Mouse (Mus musculus): Measurements from ENCODE around the gene Rap2a. TPM values are rescaled to one million over a fixed set of nuclear protein-coding genes. Genes with fewer than 3 reads are reported as not detected.

The Rap2a gene
- polyA plus RNA-seq, 1 experiment from 2014 or later = 48.4 TPM

- Histone ChIP-seq H3K36me3 (ENCODE audit: insufficient read depth, low read length) (no peaks in the 10 kb centered on the region), H3K9me3 (ENCODE audit: low read length) (no peaks in the 10 kb centered on the region), H3K4me1 (ENCODE audit: insufficient read depth, low read depth, low read length) (no peaks in the 10 kb centered on the region), H3K4me2 (replicated peaks; ENCODE audit: low read depth, low read length) (no peak overlapping the region), H3K9ac (replicated peaks; ENCODE audit: low read depth) (no peak overlapping the region), H3K4me3 (ENCODE audit: low read depth, low read length) (no peak overlapping the region), H3K27ac (ENCODE audit: low read length) (peak overlapping the region; percentile 28; the same call in 1 of the 2 replicates), H3K27me3 (replicated peaks; ENCODE audit: insufficient read depth, low read length) (no peaks in the 10 kb centered on the region)
- WGBS = 62% methylated on average over 3 of the region's 3 CpGs
- peak; percentile 81 for DNase-seq (ENCODE audit: low spot score)
- TF ChIP-seq CTCF (IDR thresholded peaks at IDR 0.05) (no peak), EP300 (IDR thresholded peaks at IDR 0.05) (no peak)
- peak; percentile 21; the same call in 1 of the 2 replicates for ATAC-seq
Measured at GRCm38 (mm10) chr14:120535924-120536323, 57.7 kb downstream of the Rap2a start.

DNA sequence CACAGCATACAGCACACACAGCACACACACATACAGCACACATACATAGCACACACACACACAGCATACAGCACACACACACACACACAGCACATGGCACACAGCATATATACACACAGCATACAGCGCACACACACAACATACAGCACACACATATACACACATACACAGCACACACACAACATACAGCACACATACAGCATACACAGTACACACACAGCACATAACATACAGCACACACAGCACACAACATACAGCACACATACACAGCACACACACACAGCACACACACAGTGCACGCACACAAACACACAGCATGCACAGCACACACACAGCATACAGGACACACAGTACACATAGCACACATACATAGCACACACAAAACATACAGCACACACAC is 60.9 kb downstream of the Rap2a start:
- Histone ChIP-seq H3K27me3 (replicated peaks; ENCODE audit: insufficient read depth, low read length) (no peaks in the 10 kb centered on the region), H3K36me3 (ENCODE audit: insufficient read depth, low read length) (no peaks in the 10 kb centered on the region), H3K4me2 (replicated peaks; ENCODE audit: low read depth, low read length) (no peak overlapping the region), H3K9me3 (ENCODE audit: low read length) (no peaks in the 10 kb centered on the region), H3K27ac (ENCODE audit: low read length) (no peak overlapping the region), H3K4me1 (ENCODE audit: insufficient read depth, low read depth, low read length) (no peaks in the 10 kb centered on the region), H3K4me3 (ENCODE audit: low read depth, low read length) (no peak overlapping the region), H3K9ac (replicated peaks; ENCODE audit: low read depth) (no peak overlapping the region)
- TF ChIP-seq CTCF (IDR thresholded peaks at IDR 0.05) = no peak
- 71% methylated on average over 2 of the region's 2 CpGs for WGBS
- ATAC-seq (no peak), DNase-seq (ENCODE audit: low spot score) (no peak)

- WGBS = 40% methylated on average over 3 of the region's 3 CpGs
- no peaks in the 10 kb centered on the region for H3K4me1 ChIP-seq (ENCODE audit: insufficient read depth, low read depth, low read length)
Measured at GRCm38 (mm10) chr14:120539626-120540025, 61.4 kb downstream of the Rap2a start.

DNA sequence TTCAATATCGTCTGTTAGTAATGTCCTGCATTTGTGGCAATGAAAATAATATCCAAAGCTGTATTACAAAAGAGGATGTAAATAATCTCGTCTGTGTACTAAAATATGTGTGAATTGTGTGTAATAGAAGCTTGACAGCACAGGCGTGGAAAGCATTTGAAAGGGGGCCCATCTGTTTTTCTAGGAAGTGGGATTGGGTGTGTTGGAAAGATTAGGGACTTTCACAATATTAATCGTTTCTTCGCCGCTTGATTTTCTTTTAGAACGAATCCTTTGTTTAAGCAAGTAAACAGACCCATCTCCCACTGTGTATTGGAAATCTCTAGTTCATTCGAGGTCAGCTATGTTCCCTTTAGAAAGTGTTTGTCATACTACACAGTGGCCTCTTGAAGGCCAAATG is 64.2 kb downstream of the Rap2a start:
- DNase-seq (ENCODE audit: low spot score) (peak; percentile 83), ATAC-seq (peak; percentile 62)
- TF ChIP-seq EP300 (IDR thresholded peaks at IDR 0.05) (peak; percentile 58), CTCF (IDR thresholded peaks at IDR 0.05) (no peak)
- Histone ChIP-seq H3K36me3 (ENCODE audit: insufficient read depth, low read length) (no peaks in the 10 kb centered on the region), H3K9ac (replicated peaks; ENCODE audit: low read depth) (no peak overlapping the region), H3K27me3 (replicated peaks; ENCODE audit: insufficient read depth, low read length) (no peaks in the 10 kb centered on the region), H3K27ac (ENCODE audit: low read length) (no peak overlapping the region), H3K4me2 (replicated peaks; ENCODE audit: low read depth, low read length) (no peak overlapping the region), H3K4me1 (ENCODE audit: insufficient read depth, low read depth, low read length) (no peaks in the 10 kb centered on the region), H3K9me3 (ENCODE audit: low read length) (no peaks in the 10 kb centered on the region), H3K4me3 (ENCODE audit: low read depth, low read length) (no peak overlapping the region)
- 43% methylated on average over 8 of the region's 8 CpGs for WGBS

More at GRCm38 (mm10) chr14:120539626-120540025, 61.4 kb downstream of the Rap2a start:
- Histone ChIP-seq H3K36me3 (ENCODE audit: insufficient read depth, low read length) (no peaks in the 10 kb centered on the region), H3K4me2 (replicated peaks; ENCODE audit: low read depth, low read length) (no peak overlapping the region), H3K27me3 (replicated peaks; ENCODE audit: insufficient read depth, low read length) (no peaks in the 10 kb centered on the region), H3K4me3 (ENCODE audit: low read depth, low read length) (no peak overlapping the region), H3K27ac (ENCODE audit: low read length) (no peak overlapping the region), H3K9ac (replicated peaks; ENCODE audit: low read depth) (no peak overlapping the region), H3K9me3 (ENCODE audit: low read length) (no peaks in the 10 kb centered on the region)
- no peak for DNase-seq (ENCODE audit: low spot score)
- no peak for ATAC-seq
- TF ChIP-seq EP300 (IDR thresholded peaks at IDR 0.05) (no peak), CTCF (IDR thresholded peaks at IDR 0.05) (no peak)

GRCm38 (mm10) chr14:120542976-120543375 is 64.7 kb downstream of the Rap2a start:
- 80% methylated on average over 3 of the region's 3 CpGs for WGBS
- no peak for TF ChIP-seq EP300 (IDR thresholded peaks at IDR 0.05)
- no peak for TF ChIP-seq CTCF (IDR thresholded peaks at IDR 0.05)
- DNase-seq (ENCODE audit: low spot score) = no peak

GRCm38 (mm10) chr14:120543846-120544245 is 65.6 kb downstream of the Rap2a start:
- peak; percentile 87 for TF ChIP-seq EP300 (IDR thresholded peaks at IDR 0.05)
- no peak for TF ChIP-seq CTCF (IDR thresholded peaks at IDR 0.05)
- peak; percentile 79 for DNase-seq (ENCODE audit: low spot score)
- Histone ChIP-seq H3K4me1 (ENCODE audit: insufficient read depth, low read depth, low read length) (no peaks in the 10 kb centered on the region), H3K4me2 (replicated peaks; ENCODE audit: low read depth, low read length) (no peak overlapping the region), H3K9ac (replicated peaks; ENCODE audit: low read depth) (no peak overlapping the region), H3K27ac (ENCODE audit: low read length) (peak overlapping the region; percentile 55), H3K36me3 (ENCODE audit: insufficient read depth, low read length) (no peaks in the 10 kb centered on the region), H3K27me3 (replicated peaks; ENCODE audit: insufficient read depth, low read length) (no peaks in the 10 kb centered on the region), H3K4me3 (ENCODE audit: low read depth, low read length) (no peak overlapping the region), H3K9me3 (ENCODE audit: low read length) (no peaks in the 10 kb centered on the region)
- ATAC-seq = peak; percentile 76
- 45% methylated on average over 6 of the region's 6 CpGs for WGBS

More at GRCm38 (mm10) chr14:120542976-120543375, 64.7 kb downstream of the Rap2a start:
- ATAC-seq = no peak
- H3K4me3 ChIP-seq (ENCODE audit: low read depth, low read length) = no peak overlapping the region
- H3K9me3 ChIP-seq (ENCODE audit: low read length) = no peaks in the 10 kb centered on the region
- H3K27me3 ChIP-seq (replicated peaks; ENCODE audit: insufficient read depth, low read length) = no peaks in the 10 kb centered on the region
- no peaks in the 10 kb centered on the region for H3K4me1 ChIP-seq (ENCODE audit: insufficient read depth, low read depth, low read length)
- no peak overlapping the region for H3K4me2 ChIP-seq (replicated peaks; ENCODE audit: low read depth, low read length)
- H3K36me3 ChIP-seq (ENCODE audit: insufficient read depth, low read length) = no peaks in the 10 kb centered on the region
- peak overlapping the region; percentile 11; the same call in 1 of the 2 replicates for H3K27ac ChIP-seq (ENCODE audit: low read length)
- H3K9ac ChIP-seq (replicated peaks; ENCODE audit: low read depth) = no peak overlapping the region

GRCm38 (mm10) chr14:120544495-120544894 is 66.3 kb downstream of the Rap2a start:
- DNase-seq (ENCODE audit: low spot score) (no peak), ATAC-seq (peak; percentile 60)
- Histone ChIP-seq H3K36me3 (ENCODE audit: insufficient read depth, low read length) (no peaks in the 10 kb centered on the region), H3K9ac (replicated peaks; ENCODE audit: low read depth) (no peak overlapping the region), H3K27me3 (replicated peaks; ENCODE audit: insufficient read depth, low read length) (no peaks in the 10 kb centered on the region), H3K9me3 (ENCODE audit: low read length) (no peaks in the 10 kb centered on the region), H3K4me3 (ENCODE audit: low read depth, low read length) (no peak overlapping the region), H3K4me1 (ENCODE audit: insufficient read depth, low read depth, low read length) (no peaks in the 10 kb centered on the region), H3K4me2 (replicated peaks; ENCODE audit: low read depth, low read length) (no peak overlapping the region), H3K27ac (ENCODE audit: low read length) (peak overlapping the region; percentile 55; the same call in 1 of the 2 replicates)
- 58% methylated on average over 6 of the region's 6 CpGs for WGBS
- TF ChIP-seq EP300 (IDR thresholded peaks at IDR 0.05) = no peak
- no peak for TF ChIP-seq CTCF (IDR thresholded peaks at IDR 0.05)
